ENCODE assay signal across 21 mouse cellular contexts in genomic region chr17:62464994-62465393, GRCm38 (mm10).
"Had no signal": no experiment of that assay in that cellular context is flagged by ENCODE, and none has a peak within 500 bp of the region (broad histone marks: within the 10 kb centered on the region; RNA-seq: fewer than 3 reads in every experiment).

No protein-coding gene starts in this region.

- H3K27me3 ChIP-seq: liver, embryonic 13.5 days; liver, embryonic 15.5 days; lung, embryonic 15.5 days; megakaryocyte, embryonic 14.5 days; midbrain, embryonic 12.5 days; midbrain, embryonic 15.5 days; neural tube, embryonic 13.5 days; neural tube, embryonic 15.5 days had no signal

- ATAC-seq: liver, postnatal 0 days; midbrain, embryonic 15.5 days had no signal

- H3K4me1 ChIP-seq: liver, embryonic 13.5 days; liver, embryonic 15.5 days; megakaryocyte, embryonic 14.5 days; midbrain, embryonic 12.5 days; midbrain, embryonic 15.5 days; neural tube, embryonic 15.5 days had no signal

- H3K9me3 ChIP-seq: liver, embryonic 13.5 days; liver, embryonic 15.5 days; lung, embryonic 15.5 days; midbrain, embryonic 12.5 days; midbrain, embryonic 15.5 days; neural tube, embryonic 13.5 days; neural tube, embryonic 15.5 days had no signal

- H3K4me2 ChIP-seq: liver, embryonic 11.5 days; liver, embryonic 13.5 days; liver, embryonic 15.5 days; lung, embryonic 15.5 days; midbrain, embryonic 12.5 days; midbrain, embryonic 15.5 days; neural tube, embryonic 13.5 days; neural tube, embryonic 15.5 days had no signal

- DNase-seq: liver; liver, embryonic 13.5 days; liver, postnatal 0 days; retina, postnatal 1 day; right cerebral cortex, adult 18-20 months; right cerebral cortex, postnatal 25 days; right cerebral cortex, postnatal 4 days; spleen, adult 18-20 months; thymus, adult 18-20 months; thymus, postnatal 14 days; thymus, postnatal 36 days had no signal

- H3K27ac ChIP-seq: liver, embryonic 13.5 days; liver, embryonic 15.5 days; lung, embryonic 15.5 days; macrophage; midbrain, embryonic 12.5 days; midbrain, embryonic 15.5 days; neural tube, embryonic 13.5 days; neural tube, embryonic 15.5 days had no signal

- H3K36me3 ChIP-seq: liver, embryonic 13.5 days; liver, embryonic 15.5 days; lung, embryonic 15.5 days; midbrain, embryonic 12.5 days; midbrain, embryonic 15.5 days; neural tube, embryonic 13.5 days; neural tube, embryonic 15.5 days had no signal

- H3K9ac ChIP-seq: liver, embryonic 13.5 days; liver, embryonic 15.5 days; liver, postnatal 0 days; lung, embryonic 15.5 days; midbrain, embryonic 12.5 days; midbrain, embryonic 15.5 days; neural tube, embryonic 13.5 days; neural tube, embryonic 15.5 days had no signal

- H3K4me3 ChIP-seq: liver, embryonic 13.5 days; liver, embryonic 15.5 days; lung, embryonic 15.5 days; megakaryocyte, embryonic 14.5 days; midbrain, embryonic 12.5 days; midbrain, embryonic 15.5 days; myocyte; neural tube, embryonic 13.5 days; neural tube, embryonic 15.5 days had no signal
